In genomic region chr8:66745612-66746011, GRCm38 (mm10) we compare ENCODE assay signal across 19 mouse cellular contexts. TPM values are rescaled to one million over a fixed set of nuclear protein-coding genes. Genes with fewer than 3 reads are reported as not detected.
"Had no signal": no experiment of that assay in that cellular context is flagged by ENCODE, and none has a peak within 500 bp of the region (broad histone marks: within the 10 kb centered on the region; RNA-seq: fewer than 3 reads in every experiment).

No protein-coding gene starts in this region.

- DNase-seq: liver, postnatal 0 days; lung, adult 2 months; lung, postnatal 14 days; lung, postnatal 36 days; thymus, adult 18-20 months; thymus, postnatal 14 days; thymus, postnatal 36 days had no signal

- H3K4me3 ChIP-seq: lung, embryonic 15.5 days; megakaryocyte, embryonic 14.5 days; midbrain, embryonic 13.5 days; midbrain, embryonic 15.5 days; neural tube, embryonic 12.5 days; stomach, embryonic 15.5 days had no signal

- H3K27ac ChIP-seq: lung, embryonic 15.5 days; macrophage; midbrain, embryonic 13.5 days; midbrain, embryonic 15.5 days; neural tube, embryonic 12.5 days; stomach, embryonic 15.5 days; stomach, postnatal 0 days had no signal

- ATAC-seq: liver, postnatal 0 days; lung, postnatal 0 days; midbrain, embryonic 13.5 days; midbrain, embryonic 15.5 days had no signal

RNA-seq across cellular contexts. Expression of gene Npy1r, which starts 48.6 kb away (rescaled TPM):
- total RNA-seq: megakaryocyte progenitor cell, adult 5-6 weeks; monocyte, adult 5-6 weeks; neutrophil, adult 5-6 weeks had no signal

RNA-seq across cellular contexts. Expression of gene Npy5r, which starts 57.7 kb away (rescaled TPM):
- total RNA-seq: megakaryocyte progenitor cell, adult 5-6 weeks; neutrophil, adult 5-6 weeks had no signal
